In genomic region chr9:30438505-30438904, GRCm38 (mm10) we compare ENCODE assay signal across 8 mouse cellular contexts. TPM values are rescaled to one million over a fixed set of nuclear protein-coding genes. Genes with fewer than 3 reads are reported as not detected.
DNase-seq lines count a peak whose midpoint lies in the region; ATAC-seq and TF ChIP-seq lines count a peak whose summit lies in the region.
"Had no signal": no experiment of that assay in that cellular context is flagged by ENCODE, and none has a peak within 500 bp of the region (broad histone marks: within the 10 kb centered on the region; RNA-seq: fewer than 3 reads in every experiment).

No protein-coding gene starts in this region.

- H3K9me3 ChIP-seq in intestine, postnatal 0 days (ENCODE audit: control insufficient read depth) = no peaks in the 10 kb centered on the region
- H3K9me3 ChIP-seq in intestine, embryonic 16.5 days (ENCODE audit: control insufficient read depth, low read length) = no peaks in the 10 kb centered on the region
- H3K9me3 ChIP-seq in MEL (replicated peaks; ENCODE audit: insufficient read depth, low read length) = no peaks in the 10 kb centered on the region
- H3K9me3 ChIP-seq: midbrain, embryonic 12.5 days had no signal

- peak; percentile 48 for DNase-seq in CD4-positive, CD25-positive, alpha-beta regulatory T cell, adult 2 months (ENCODE audit: low read depth, low spot score)
- DNase-seq in MEL (ENCODE audit: low read depth, low spot score) = peak; percentile 56
- DNase-seq in heart, postnatal 4 days = peak; percentile 56
- no peak for DNase-seq in spleen, postnatal 4 days (ENCODE audit: low spot score in 2 of 2)

- H3K79me2 ChIP-seq in MEL (ENCODE audit: control insufficient read depth, insufficient read depth, low read length, poor library complexity) = no peaks in the 10 kb centered on the region

- peak; percentile 17; the same call in 1 of the 2 replicates for TF ChIP-seq RAD21 in MEL (IDR thresholded peaks at IDR 0.05; ENCODE audit: low read depth, low read length)

- no peak overlapping the region for H3K9ac ChIP-seq in intestine, postnatal 0 days (ENCODE audit: low read depth, low read length)
- H3K9ac ChIP-seq in intestine, embryonic 16.5 days (ENCODE audit: low read depth, low read length) = no peak overlapping the region
- H3K9ac ChIP-seq in MEL (ENCODE audit: control insufficient read depth, low read depth, low read length, poor library complexity, severe bottlenecking) = no peak overlapping the region
- H3K9ac ChIP-seq: midbrain, embryonic 12.5 days had no signal

- TF ChIP-seq POLR2A in MEL (IDR thresholded peaks at IDR 0.05; ENCODE audit: control insufficient read depth in 1 of 2, insufficient read depth in 1 of 2, low read depth in 1 of 2, low read length in 2 of 2, poor library complexity in 1 of 2) = no peak

- H3K27ac ChIP-seq in intestine, postnatal 0 days (ENCODE audit: low read depth, low read length) = no peak overlapping the region
- no peak overlapping the region for H3K27ac ChIP-seq in intestine, embryonic 16.5 days (ENCODE audit: low read length)
- H3K27ac ChIP-seq in MEL (ENCODE audit: control insufficient read depth, low read depth, low read length) = no peak overlapping the region
- H3K27ac ChIP-seq: midbrain, embryonic 12.5 days had no signal

- TF ChIP-seq EP300 in MEL (IDR thresholded peaks at IDR 0.05; ENCODE audit: low read depth in 1 of 2, low read length in 2 of 2) = no peak

- ATAC-seq in intestine, postnatal 0 days = no peak
- ATAC-seq in intestine, embryonic 16.5 days = no peak
- ATAC-seq in megakaryocyte, adult 5-6 weeks (ENCODE audit: poor library complexity, severe bottlenecking) = peak; percentile 54; the same call in 1 of the 2 replicates

- H3K36me3 ChIP-seq in intestine, postnatal 0 days (ENCODE audit: control insufficient read depth, insufficient read depth) = peaks cover 75% of the 10 kb centered on the region
- H3K36me3 ChIP-seq in intestine, embryonic 16.5 days (ENCODE audit: control insufficient read depth, insufficient read depth, low read length) = peaks cover 9% of the 10 kb centered on the region; the same call in 1 of the 2 replicates
- peaks cover 0 to 7% of the 10 kb centered on the region in 2 experiments; a peak in 2 of 4 replicates for H3K36me3 ChIP-seq in MEL (ENCODE audit: control insufficient read depth in 1 of 2, insufficient read depth in 2 of 2, low read length in 2 of 2)

- no peaks in the 10 kb centered on the region for H3K27me3 ChIP-seq in intestine, postnatal 0 days (replicated peaks; ENCODE audit: control insufficient read depth, insufficient read depth, low read length)
- no peaks in the 10 kb centered on the region for H3K27me3 ChIP-seq in intestine, embryonic 16.5 days (replicated peaks; ENCODE audit: control insufficient read depth, insufficient read depth, low read length)
- H3K27me3 ChIP-seq in MEL (ENCODE audit: control insufficient read depth in 1 of 2, insufficient read depth in 2 of 2, low read length in 2 of 2) = no peaks in the 10 kb centered on the region
- H3K27me3 ChIP-seq: midbrain, embryonic 12.5 days had no signal

- H3K4me1 ChIP-seq in intestine, postnatal 0 days (replicated peaks; ENCODE audit: control insufficient read depth, insufficient read depth, low read length) = no peaks in the 10 kb centered on the region
- no peaks in the 10 kb centered on the region for H3K4me1 ChIP-seq in intestine, embryonic 16.5 days (ENCODE audit: control insufficient read depth, insufficient read depth, low read length)
- H3K4me1 ChIP-seq in MEL (ENCODE audit: control insufficient read depth in 1 of 2, insufficient read depth in 2 of 2, low read length in 2 of 2) = no peaks in the 10 kb centered on the region
- H3K4me1 ChIP-seq: midbrain, embryonic 12.5 days had no signal

- peak; percentile 84 for TF ChIP-seq CTCF in intestine, postnatal 0 days (IDR thresholded peaks at IDR 0.05; ENCODE audit: low read depth)
- TF ChIP-seq CTCF in MEL (IDR thresholded peaks at IDR 0.05 in 2 of 3, conservative IDR thresholded peaks at IDR 0.05 in 1 of 3; ENCODE audit: control insufficient read depth in 1 of 3, insufficient read depth in 1 of 3, low read depth in 2 of 3, low read length in 3 of 3, poor library complexity in 1 of 3, severe bottlenecking in 1 of 3) = peak; percentile 41 to 71 (median 62); a peak in 5 of 6 replicates

- no peak overlapping the region for H3K4me2 ChIP-seq in intestine, postnatal 0 days (replicated peaks; ENCODE audit: low read depth)
- no peak overlapping the region for H3K4me2 ChIP-seq in intestine, embryonic 16.5 days (ENCODE audit: low read depth, low read length)
- H3K4me2 ChIP-seq: midbrain, embryonic 12.5 days had no signal

- 59% methylated on average over 3 of the region's 3 CpGs for WGBS in intestine, postnatal 0 days
- WGBS in intestine, embryonic 16.5 days = 57% methylated on average over 3 of the region's 3 CpGs

- H3K4me3 ChIP-seq in intestine, postnatal 0 days (ENCODE audit: low read depth, low read length) = no peak overlapping the region
- H3K4me3 ChIP-seq in intestine, embryonic 16.5 days (ENCODE audit: low read length) = no peak overlapping the region
- no peak overlapping the region for H3K4me3 ChIP-seq in MEL (ENCODE audit: control insufficient read depth in 1 of 2, insufficient read depth in 1 of 2, low read depth in 2 of 2, low read length in 2 of 2)
- H3K4me3 ChIP-seq: midbrain, embryonic 12.5 days had no signal

TF ChIP-seq in MEL, 35 proteins besides CTCF, POLR2A, EP300 and RAD21:
- TF ChIP-seq MXI1 (IDR thresholded peaks at IDR 0.05; ENCODE audit: low read depth, low read length) = no peak
- TF ChIP-seq MAZ (IDR thresholded peaks at IDR 0.05; ENCODE audit: low read depth, low read length) = no peak
- peak; percentile 55 for TF ChIP-seq SMC3 (IDR thresholded peaks at IDR 0.05; ENCODE audit: low read depth, low read length)
- no peak for TF ChIP-seq NRF1 (IDR thresholded peaks at IDR 0.05; ENCODE audit: insufficient read depth, low read depth, low read length, poor library complexity, severe bottlenecking)
- TF ChIP-seq POLR2AphosphoS2 (IDR thresholded peaks at IDR 0.05; ENCODE audit: low read length) = no peak
- no peak for TF ChIP-seq POLR2AphosphoS5 (IDR thresholded peaks at IDR 0.05; ENCODE audit: borderline replicate concordance, low read depth, low read length)

RNA-seq across cellular contexts. Expression of gene Snx19, which starts 11.6 kb away (rescaled TPM):
- polyA plus RNA-seq in intestine, postnatal 0 days (2015; fragmentation: Nextera tagmentation; extraction: Ambion mirVana) = 8.6 and 8.9 TPM in 2 replicates
- polyA plus RNA-seq in intestine, embryonic 16.5 days (2015; fragmentation: Nextera tagmentation; extraction: Ambion mirVana) = 14.4 and 14.6 TPM in 2 replicates
- total RNA-seq in MEL (2012; rRNA removed) = 11.8 and 12.0 TPM in 2 replicates
- polyA plus RNA-seq in MEL (2012; ENCODE audit: insufficient read depth in 1 of 2, insufficient read length in 2 of 2, low read depth in 1 of 2, low replicate concordance in 2 of 2, missing spikeins in 1 of 2) = 10 to 100 TPM in 1 of 2 experiments, not detected in 1; 17.4 TPM
- total RNA-seq in heart, postnatal 4 days (2021) = 10 to 100 TPM; 27.4 to 29.7 TPM
- total RNA-seq in megakaryocyte, adult 5-6 weeks (2015) = 8.2 and 10.4 TPM in 2 replicates
- 10.8 and 11.3 TPM in 2 replicates for total RNA-seq in megakaryocyte, adult 5-6 weeks (2017)

Comparison
In these comparisons a context has a peak if more than half of its experiments do, and no peak if none do; other contexts are left out.
1. DNase-seq: peak in CD4-positive, CD25-positive, alpha-beta regulatory T cell, adult 2 months (single experiment), MEL (single experiment) and heart, postnatal 4 days (single experiment); none in spleen, postnatal 4 days (0 of 2).